Mouse (Mus musculus) ES-Bruce4 (cell line): Measurements from ENCODE around the gene Gcnt7. TPM values are rescaled to one million over a fixed set of nuclear protein-coding genes. Genes with fewer than 3 reads are reported as not detected.

Source experiments
- H3K27ac ChIP-seq: 2 replicates; pipeline ENCODE4 v1.5.1; 2012; ENCODE audit warnings: low read length, inconsistent platforms; ENCODE audit not compliant: insufficient read depth
- H3K27me3 ChIP-seq: 2 replicates; pipeline ENCODE4 v1.6.1; 2012; ENCODE audit warnings: mild to moderate bottlenecking, low read length, inconsistent platforms; ENCODE audit not compliant: control insufficient read depth, poor library complexity, insufficient read depth, severe bottlenecking
- H3K36me3 ChIP-seq: 2 replicates; pipeline ENCODE4 v1.6.1; 2012; ENCODE audit warnings: inconsistent platforms, mild to moderate bottlenecking, low read length, moderate library complexity; ENCODE audit not compliant: control insufficient read depth, poor library complexity, insufficient read depth, severe bottlenecking
- H3K4me1 ChIP-seq: one replicate; pipeline ENCODE4 v1.8.1; 2011; ENCODE audit warnings: low read length; ENCODE audit not compliant: control insufficient read depth, insufficient read depth
- H3K4me3 ChIP-seq: 2 replicates; pipeline ENCODE4 v1.5.1; 2011; ENCODE audit warnings: low read depth, mild to moderate bottlenecking, low read length
- H3K9ac ChIP-seq: 2 replicates; pipeline ENCODE4 v1.6.1; 2012; ENCODE audit warnings: low read depth, mild to moderate bottlenecking, inconsistent platforms; ENCODE audit not compliant: poor library complexity, severe bottlenecking
- H3K9me3 ChIP-seq: replicated peaks from 2 replicates; pipeline ENCODE4 v1.6.1; 2012; ENCODE audit warnings: mild to moderate bottlenecking, low read length, inconsistent platforms; ENCODE audit not compliant: control insufficient read depth, poor library complexity, insufficient read depth, severe bottlenecking
- CTCF ChIP-seq: IDR thresholded peaks from one replicate; pipeline ENCODE4 v1.8.1; 2011; ENCODE audit warnings: low read depth, low read length
- EP300 ChIP-seq: IDR thresholded peaks from 2 replicates; pipeline ENCODE4 v1.6.1; 2011; ENCODE audit warnings: low read depth, low read length; ENCODE audit not compliant: insufficient read depth
- POLR2A ChIP-seq: IDR thresholded peaks from one replicate; pipeline ENCODE4 v1.8.1; 2011; ENCODE audit warnings: low read length; ENCODE audit not compliant: insufficient read depth
- polyA plus RNA-seq: library from polyadenylated mRNA; stranded (reverse); fragments of >200 nt; gene quantifications from 2 replicates; pipeline ENCODE4 v1.2.4, GENCODE M21; 2011; ENCODE audit warnings: low read depth; ENCODE audit not compliant: missing spikeins, insufficient read depth, insufficient read length

Gene Gcnt7
- polyA plus RNA-seq, 1 experiment: not detected

DNA sequence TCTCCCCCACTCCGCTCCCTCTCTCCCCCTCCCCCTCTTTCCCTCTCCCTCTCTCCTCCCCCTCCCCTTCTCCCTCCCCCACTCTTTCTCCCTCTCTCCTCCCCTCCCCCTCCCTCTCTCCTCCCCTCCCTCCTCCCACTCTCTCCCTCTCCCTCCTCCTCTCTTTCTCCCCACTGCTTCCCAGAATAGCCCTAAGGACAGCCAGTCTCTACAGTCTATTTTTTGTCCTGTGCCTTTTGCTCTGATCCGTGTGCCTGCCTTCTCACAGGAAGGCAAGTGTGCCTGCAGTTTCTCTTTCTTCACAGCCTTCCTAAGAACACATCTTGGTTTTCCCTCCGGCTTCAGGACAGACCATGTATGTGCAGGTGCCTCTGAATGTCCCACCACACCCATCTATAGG lies 19.0 kb upstream of the Gcnt7 start:
- no peak for TF ChIP-seq EP300
- TF ChIP-seq CTCF: no peak
- TF ChIP-seq POLR2A: no peak
- Histone ChIP-seq H3K27ac (no peak overlapping the region), H3K27me3 (no peaks in the 10 kb centered on the region), H3K9me3 (no peaks in the 10 kb centered on the region), H3K4me1 (peaks cover 11% of the 10 kb centered on the region), H3K36me3 (no peaks in the 10 kb centered on the region), H3K4me3 (no peak overlapping the region), H3K9ac (no peak overlapping the region)

DNA sequence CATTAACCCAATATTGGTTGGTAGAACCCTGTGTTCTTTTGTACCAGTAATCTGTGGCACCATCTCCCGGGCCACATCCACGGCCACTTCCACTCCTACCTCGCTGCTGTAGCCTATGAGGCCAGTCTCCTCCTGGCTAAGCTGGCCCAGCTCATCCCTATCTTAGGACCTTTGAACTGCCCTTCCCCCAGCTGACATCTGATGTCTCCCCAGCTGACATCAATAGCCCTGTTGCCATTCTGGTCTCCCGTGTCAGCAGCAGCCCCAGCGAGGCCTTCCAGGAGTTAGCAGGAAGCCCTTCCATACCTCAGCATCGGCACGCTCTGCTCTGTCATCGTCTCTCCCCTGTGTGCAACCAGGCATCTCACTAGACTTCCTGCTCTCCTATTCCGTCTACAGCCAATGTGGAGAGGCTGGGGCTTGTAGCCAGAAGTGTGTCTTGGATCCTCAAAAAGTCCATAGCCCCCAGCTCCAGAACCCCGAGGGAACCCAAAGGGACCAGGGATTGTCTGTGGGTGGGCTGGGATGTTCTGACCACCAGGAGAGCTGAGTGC lies 18.4 kb upstream of the Gcnt7 start:
- no peak overlapping the region for H3K27ac ChIP-seq
- no peak overlapping the region for H3K9ac ChIP-seq
- TF ChIP-seq CTCF (no peak), EP300 (no peak), POLR2A (no peak)
- H3K9me3 ChIP-seq: no peaks in the 10 kb centered on the region
- H3K27me3 ChIP-seq: no peaks in the 10 kb centered on the region
- H3K36me3 ChIP-seq: no peaks in the 10 kb centered on the region
- H3K4me3 ChIP-seq: no peak overlapping the region
- H3K4me1 ChIP-seq: peaks cover 10% of the 10 kb centered on the region

DNA sequence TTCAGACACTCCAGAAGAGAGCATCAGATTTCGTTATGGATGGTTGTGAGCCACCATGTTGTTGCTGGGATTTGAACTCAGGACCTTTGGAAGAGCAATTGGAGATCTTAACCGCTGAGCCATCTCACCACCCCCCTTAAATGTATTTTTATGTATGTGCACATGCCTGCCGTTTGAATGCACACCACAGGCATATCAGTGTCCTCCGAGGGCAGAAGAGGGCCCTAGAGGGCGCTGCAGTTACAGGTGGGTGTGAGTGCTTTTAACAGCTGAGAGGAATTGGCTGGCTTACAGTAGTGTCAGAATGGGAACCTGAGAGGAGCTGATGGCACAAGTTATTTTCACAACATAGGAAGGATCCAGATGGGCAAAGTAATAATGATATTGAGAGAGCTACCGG lies 16.6 kb upstream of the Gcnt7 start:
- peaks cover 5% of the 10 kb centered on the region for H3K4me1 ChIP-seq
- H3K27ac ChIP-seq: no peak overlapping the region
- TF ChIP-seq CTCF (peak; percentile 93), POLR2A (no peak), EP300 (no peak)

GRCm38 (mm10) chr2:172473591-172473990 lies 15.2 kb upstream of the Gcnt7 start:
- Histone ChIP-seq H3K4me1 (peaks cover 2% of the 10 kb centered on the region), H3K27ac (no peak overlapping the region), H3K4me3 (no peak overlapping the region), H3K9me3 (no peaks in the 10 kb centered on the region), H3K36me3 (no peaks in the 10 kb centered on the region), H3K27me3 (no peaks in the 10 kb centered on the region), H3K9ac (no peak overlapping the region)
- TF ChIP-seq EP300: no peak
- no peak for TF ChIP-seq CTCF
- TF ChIP-seq POLR2A: no peak

More for the DNA sequence above, 16.6 kb upstream of the Gcnt7 start:
- no peak overlapping the region for H3K9ac ChIP-seq
- no peaks in the 10 kb centered on the region for H3K36me3 ChIP-seq
- H3K4me3 ChIP-seq: no peak overlapping the region
- no peaks in the 10 kb centered on the region for H3K9me3 ChIP-seq
- no peaks in the 10 kb centered on the region for H3K27me3 ChIP-seq

GRCm38 (mm10) chr2:172472318-172472717 lies 13.9 kb upstream of the Gcnt7 start, which contains the start of gene Fam209:
Gene Fam209, plus strand, starts transcription at chr2:172472520.
- H3K4me3 ChIP-seq: no peak within 1 kb of the TSS
- H3K9me3 ChIP-seq: no peaks in the 10 kb centered on the region
- H3K36me3 ChIP-seq: no peaks in the 10 kb centered on the region
- peaks cover 2% of the 10 kb centered on the region for H3K4me1 ChIP-seq
- no peak within 1 kb of the TSS for H3K27ac ChIP-seq
- no peaks in the 10 kb centered on the region for H3K27me3 ChIP-seq
- no peak within 1 kb of the TSS for H3K9ac ChIP-seq
- TF ChIP-seq POLR2A (no peak), EP300 (no peak), CTCF (no peak)

- H3K36me3 ChIP-seq: peaks cover 6% of the 10 kb centered on the region
Measured at GRCm38 (mm10) chr2:172468346-172468819, 10.0 kb upstream of the Gcnt7 start.

More at GRCm38 (mm10) chr2:172468346-172468819, 10.0 kb upstream of the Gcnt7 start:
- H3K9me3 ChIP-seq: no peaks in the 10 kb centered on the region
- TF ChIP-seq EP300 (no peak), POLR2A (no peak), CTCF (no peak)
- H3K9ac ChIP-seq: no peak overlapping the region
- no peak overlapping the region for H3K27ac ChIP-seq
- H3K27me3 ChIP-seq: no peaks in the 10 kb centered on the region
- no peak overlapping the region for H3K4me3 ChIP-seq
- no peaks in the 10 kb centered on the region for H3K4me1 ChIP-seq
